Mouse (Mus musculus) embryo, embryonic 11 days (tissue): ENCODE measurements around the gene Ggt5.

Experiments
- DNase-seq: peaks from one replicate; pipeline ENCODE4 v3.0.0-alpha.2; 2015

Gene Ggt5

DNA sequence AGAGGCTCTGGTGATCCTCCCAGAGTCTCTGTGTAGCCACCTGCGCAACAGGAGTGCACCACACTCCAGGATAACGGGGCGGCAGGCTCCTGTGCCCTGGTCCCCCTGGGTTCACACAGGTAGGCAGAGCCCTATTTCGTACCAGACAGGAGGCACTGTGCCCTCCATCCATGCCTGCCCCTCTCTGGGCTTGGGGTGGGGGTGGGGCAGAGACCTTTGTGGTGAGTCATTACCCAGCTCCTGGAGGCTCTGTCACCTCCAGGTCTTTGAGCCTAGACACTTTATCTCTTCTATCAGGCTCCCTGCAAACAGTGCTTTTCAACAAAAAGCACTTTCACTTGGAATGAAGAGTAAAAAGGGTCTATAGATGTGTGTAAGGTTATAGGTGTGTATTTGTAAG lies 20.3 kb upstream of the Ggt5 start:
- DNase-seq = no peak

DNA sequence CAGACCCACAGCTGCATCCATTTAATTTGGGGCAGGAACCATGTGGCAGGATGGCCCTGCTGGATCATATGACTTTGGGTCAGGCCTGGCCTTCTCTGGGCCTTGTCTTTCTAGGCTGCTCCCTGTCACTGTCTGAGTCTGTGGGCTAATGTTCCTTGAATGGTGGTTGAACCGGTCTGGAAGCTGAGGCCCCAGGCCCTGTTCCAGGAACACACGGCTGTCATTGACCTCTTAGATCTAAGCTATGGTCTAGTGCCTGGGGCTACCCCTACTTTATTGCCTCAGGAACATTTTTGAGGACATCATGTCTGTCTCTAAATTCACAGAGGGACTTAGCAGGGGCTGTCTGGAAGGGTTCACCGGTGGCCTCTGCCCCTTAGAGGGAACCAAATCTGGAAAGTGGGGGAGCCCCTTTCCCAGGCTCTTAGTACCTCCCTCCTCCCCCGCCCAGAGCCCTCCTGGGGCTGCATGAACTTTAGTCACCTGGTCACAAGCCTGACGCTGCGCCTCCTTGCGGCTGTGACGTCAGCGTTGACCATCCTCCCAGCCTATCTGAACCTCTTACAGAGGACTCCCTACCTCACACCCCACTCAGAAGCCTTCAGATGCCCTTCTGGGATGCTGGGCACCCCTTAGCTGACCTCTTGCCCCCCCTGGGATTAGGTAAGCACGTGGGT lies 18.0 kb upstream of the Ggt5 start:
- no peak for DNase-seq

- DNase-seq = no peak
These were observed 17.2 kb upstream of the Ggt5 start for GRCm38 (mm10) chr10:75571937-75572336.

- DNase-seq = no peak
These were observed 16.0 kb upstream of the Ggt5 start for GRCm38 (mm10) chr10:75573181-75573580.

GRCm38 (mm10) chr10:75573965-75574364 lies 15.2 kb upstream of the Ggt5 start:
- DNase-seq = no peak

GRCm38 (mm10) chr10:75579129-75579528 lies 10.0 kb upstream of the Ggt5 start:
- no peak for DNase-seq

- DNase-seq = peak; percentile 92
These were observed 3.1 kb upstream of the Ggt5 start for GRCm38 (mm10) chr10:75585876-75586552.

GRCm38 (mm10) chr10:75586553-75586879 lies 2.6 kb upstream of the Ggt5 start:
- DNase-seq = no peak

- no peak for DNase-seq
These were observed 1.4 kb upstream of the Ggt5 start for GRCm38 (mm10) chr10:75587781-75588180.

- no peak for DNase-seq
These were observed 804 bp upstream of the Ggt5 start for GRCm38 (mm10) chr10:75588336-75588735.

DNA sequence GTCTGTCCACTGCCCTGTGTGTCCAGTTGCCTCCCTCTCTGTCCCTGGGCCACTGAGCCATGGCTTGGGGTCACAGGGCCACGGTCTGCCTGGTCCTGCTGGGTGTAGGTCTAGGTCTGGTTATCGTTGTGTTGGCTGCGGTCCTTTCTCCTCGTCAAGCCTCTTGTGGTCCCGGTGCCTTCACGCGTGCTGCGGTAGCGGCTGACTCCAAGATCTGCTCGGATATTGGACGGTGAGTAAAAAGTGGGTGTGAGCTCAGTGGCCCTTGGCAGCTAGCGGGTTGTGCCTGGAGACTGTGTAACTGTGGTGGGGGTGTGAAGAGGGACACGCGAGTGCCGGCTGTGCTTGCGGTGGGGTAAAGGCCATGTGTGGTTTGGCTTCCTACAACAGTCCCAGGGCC lies 511 bp downstream of the Ggt5 start:
- no peak for DNase-seq

GRCm38 (mm10) chr10:75591211-75591894 lies 2.2 kb downstream of the Ggt5 start:
- no peak for DNase-seq

DNA sequence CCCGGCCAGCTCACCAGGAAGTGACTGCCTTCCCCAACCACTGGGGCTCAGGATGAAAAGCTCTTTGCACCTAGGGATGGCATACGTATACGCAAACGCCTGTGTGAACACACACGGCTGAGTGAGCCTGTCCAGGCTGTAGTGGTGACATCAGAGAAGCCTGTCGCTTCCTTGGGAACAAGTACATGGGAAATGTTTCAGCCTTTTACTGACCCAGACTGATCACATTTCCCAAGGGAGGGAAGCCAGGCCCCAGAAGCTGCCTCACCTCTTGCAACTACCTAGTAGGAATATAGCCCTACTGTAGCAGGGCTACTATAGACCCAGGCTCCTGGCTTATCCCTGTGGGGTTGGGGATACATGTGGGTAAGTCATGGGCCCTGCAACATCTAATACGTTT lies 3.4 kb downstream of the Ggt5 start:
- no peak for DNase-seq

DNA sequence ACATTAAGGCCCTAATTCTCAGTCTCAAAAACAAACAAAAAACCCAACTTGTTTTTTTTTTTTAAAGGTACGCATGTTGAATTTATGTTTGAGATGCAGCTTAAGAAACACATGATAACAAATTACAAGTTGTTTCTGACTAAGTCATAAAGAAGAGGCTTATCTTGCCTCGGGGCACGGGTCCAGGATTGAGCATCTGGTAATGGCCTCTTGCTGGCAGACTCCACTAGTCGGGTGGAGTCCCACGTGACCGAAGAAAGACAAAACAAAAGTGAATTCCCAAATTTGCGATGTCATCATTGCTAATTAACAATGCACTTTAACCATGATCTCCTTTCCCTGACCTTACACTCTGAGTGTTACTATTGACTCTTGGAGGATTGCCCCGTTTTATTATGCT lies 6.8 kb downstream of the Ggt5 start:
- DNase-seq = no peak

DNA sequence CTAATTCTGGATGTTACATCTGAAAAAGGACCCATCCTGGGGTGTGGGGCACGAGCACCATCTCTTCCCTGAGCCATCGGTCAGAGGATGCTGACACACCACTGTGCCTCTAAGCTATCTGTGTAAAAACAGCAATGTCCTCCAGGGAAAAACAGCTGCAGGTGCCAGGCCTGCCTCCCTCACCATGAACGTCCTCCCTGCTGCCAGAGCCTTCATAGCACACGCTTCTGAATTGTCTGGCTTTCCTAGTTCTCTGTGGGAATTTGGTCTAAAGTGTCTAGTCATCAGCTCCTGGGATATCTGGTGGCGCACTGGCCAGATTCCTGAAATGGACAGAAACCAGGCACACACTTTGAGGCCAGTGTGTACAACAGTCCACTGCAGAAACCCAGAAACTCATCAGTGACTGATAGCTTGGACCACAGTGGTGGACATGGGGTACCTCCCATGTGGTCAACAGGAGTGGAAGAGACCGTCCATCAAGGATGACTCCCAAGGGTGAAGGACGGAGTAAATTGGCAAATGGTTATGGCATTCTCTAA lies 11.1 kb downstream of the Ggt5 start:
- no peak for DNase-seq

DNA sequence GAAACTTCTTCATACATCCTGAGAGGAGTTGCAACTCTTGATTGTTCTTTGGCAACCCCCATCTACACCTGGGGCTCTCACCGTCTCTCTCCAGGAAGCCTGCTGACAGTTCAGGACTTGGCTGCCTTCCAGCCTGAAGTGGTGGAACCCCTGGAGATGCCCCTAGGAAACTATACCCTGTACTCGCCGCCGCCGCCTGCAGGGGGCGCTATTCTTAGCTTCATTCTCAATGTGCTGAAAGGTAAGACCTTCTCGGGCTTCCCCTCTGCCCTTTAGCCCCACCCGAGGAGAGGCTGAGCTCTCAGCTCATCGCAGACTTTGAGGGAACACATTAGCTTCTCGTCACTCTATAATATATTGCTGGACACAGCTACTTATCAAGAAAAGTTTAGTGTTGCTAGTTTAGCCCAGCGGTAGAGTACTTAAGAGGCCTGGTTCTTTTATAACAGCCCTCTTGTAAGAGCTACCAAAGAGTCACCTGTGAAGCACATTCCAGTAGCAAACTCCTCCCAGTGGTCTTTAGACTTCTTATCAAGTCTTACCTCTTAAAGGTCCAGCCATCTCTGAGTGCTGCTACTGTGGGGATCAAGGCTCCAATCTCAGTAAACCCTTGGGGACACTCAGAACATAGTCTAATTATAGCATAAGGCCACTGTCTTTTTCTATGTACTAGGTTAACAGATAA lies 16.2 kb downstream of the Ggt5 start:
- DNase-seq = no peak

DNA sequence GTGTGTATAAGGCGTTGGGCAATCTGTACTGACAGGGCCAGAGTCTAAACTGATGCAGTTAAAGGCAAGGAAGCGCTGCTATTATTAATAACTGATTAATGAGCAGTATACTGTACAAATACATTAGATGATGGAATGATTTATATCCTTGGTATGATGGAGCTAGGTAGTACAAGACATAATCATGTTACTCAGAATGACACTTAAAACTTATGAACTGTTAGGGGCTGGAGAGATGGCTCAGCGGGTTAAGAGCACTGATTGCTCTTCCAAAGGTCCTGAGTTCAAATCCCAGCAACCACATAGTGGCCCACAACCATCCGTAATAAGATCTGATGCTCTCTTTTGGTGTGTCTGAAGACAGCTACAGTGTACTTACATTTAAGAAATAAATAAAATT lies 18.1 kb downstream of the Ggt5 start:
- no peak for DNase-seq

- DNase-seq = no peak
These were observed 19.8 kb downstream of the Ggt5 start for GRCm38 (mm10) chr10:75608975-75609374.

GRCm38 (mm10) chr10:75610486-75610885 lies 21.3 kb downstream of the Ggt5 start:
- no peak for DNase-seq

- DNase-seq = no peak
These were observed 26.9 kb downstream of the Ggt5 start for GRCm38 (mm10) chr10:75616044-75616443.

DNA sequence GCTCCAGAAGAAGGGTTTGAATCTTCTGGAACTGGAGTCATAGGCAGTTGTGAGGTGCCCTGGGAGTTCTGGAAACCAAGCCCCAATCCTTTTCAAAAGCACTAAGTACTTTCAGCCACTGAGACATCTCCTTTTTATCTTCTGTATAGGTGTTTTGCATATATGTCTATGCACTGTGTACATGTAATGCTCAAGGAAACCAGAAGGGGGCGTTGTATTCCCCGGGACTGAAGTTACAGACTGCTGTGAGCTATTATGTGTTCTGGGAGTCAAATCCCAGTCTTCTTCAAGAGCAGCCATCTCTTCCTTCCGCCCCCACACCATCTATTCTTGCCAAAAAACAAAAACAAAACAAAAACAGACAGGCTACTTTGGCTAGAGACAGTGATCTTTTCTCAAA lies 31.7 kb downstream of the Ggt5 start:
- no peak for DNase-seq

DNA sequence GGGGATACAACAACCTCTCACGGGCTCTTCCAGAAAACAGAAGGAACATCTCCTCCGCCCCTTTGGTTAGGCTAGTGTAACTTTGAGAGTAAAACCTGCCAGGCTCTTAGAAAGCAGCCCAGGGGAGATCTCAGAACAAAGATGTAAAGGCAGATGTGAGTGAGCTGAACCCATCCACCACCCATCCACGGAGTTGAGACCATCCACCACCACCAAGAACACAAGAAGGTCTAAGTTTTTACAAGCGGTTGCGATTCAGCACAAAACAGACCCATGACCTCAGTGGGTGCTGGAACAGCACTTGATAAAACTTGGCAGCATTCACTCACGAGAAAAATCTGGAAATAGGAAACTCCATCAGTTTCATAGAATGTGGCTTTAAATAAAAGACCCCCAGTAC lies 36.8 kb downstream of the Ggt5 start:
- no peak for DNase-seq

GRCm38 (mm10) chr10:75626991-75627390 lies 37.9 kb downstream of the Ggt5 start:
- no peak for DNase-seq

GRCm38 (mm10) chr10:75627490-75627889 lies 38.4 kb downstream of the Ggt5 start:
- DNase-seq = no peak
